Mouse (Mus musculus) intestine, embryonic 14.5 days (tissue): Measurements from ENCODE around the gene Paics. TPM values are rescaled to one million over a fixed set of nuclear protein-coding genes. Genes with fewer than 3 reads are reported as not detected.
"Not testable (repeated sequence)": the region's sequence is repeated elsewhere in the genome, so short reads cannot be mapped to it uniquely, and the experiment has no call there.

ENCODE experiments used
- ATAC-seq: fragments of 200-750 bp; cut with Nextera tagmentation; replicated peaks from 2 replicates; pipeline ENCODE4 v1.8.0; 2017; ENCODE audit warnings: low read depth, moderate number of reproducible peaks, moderate TSS enrichment, moderate library complexity; ENCODE audit not compliant: low FRiP score, low TSS enrichment
- DNase-seq: peaks from one replicate; pipeline ENCODE4 v3.0.0-alpha.2; 2018; ENCODE audit warnings: low spot score
- H3K27ac ChIP-seq: fragments of 300-500 bp; sonication (generic); 2 replicates; pipeline ENCODE4 v1.5.1; 2014; ENCODE audit warnings: low read depth, mild to moderate bottlenecking, control low read depth
- H3K27me3 ChIP-seq: fragments of 300-500 bp; sonication (generic); replicated peaks from 2 replicates; pipeline ENCODE4 v1.6.1; 2014; ENCODE audit warnings: low read length, control low read depth; ENCODE audit not compliant: control insufficient read depth, insufficient read depth
- H3K36me3 ChIP-seq: fragments of 300-500 bp; sonication (generic); 2 replicates; pipeline ENCODE4 v1.6.1; 2014; ENCODE audit warnings: low read length, control low read depth; ENCODE audit not compliant: control insufficient read depth, insufficient read depth
- H3K4me1 ChIP-seq: fragments of 300-500 bp; sonication (generic); replicated peaks from 2 replicates; pipeline ENCODE4 v1.6.1; 2014; ENCODE audit warnings: low read length, control low read depth, mixed read lengths; ENCODE audit not compliant: control insufficient read depth, insufficient read depth
- H3K4me2 ChIP-seq: fragments of 300-500 bp; sonication (generic); 2 replicates; pipeline ENCODE4 v1.6.1; 2014; ENCODE audit warnings: low read length
- H3K4me3 ChIP-seq: fragments of 300-500 bp; sonication (generic); 2 replicates; pipeline ENCODE4 v1.5.1; 2014; ENCODE audit warnings: low read depth, low read length, control low read depth, mixed read lengths
- H3K9ac ChIP-seq: fragments of 300-500 bp; sonication (generic); 2 replicates; pipeline ENCODE4 v1.6.1; 2014; ENCODE audit warnings: mild to moderate bottlenecking, low read length
- H3K9me3 ChIP-seq: fragments of 300-500 bp; sonication (generic); 2 replicates; pipeline ENCODE4 v1.6.1; 2016; ENCODE audit warnings: low read length, control low read depth; ENCODE audit not compliant: control insufficient read depth
- WGBS: fragments of 180-500 bp; shearing (Covaris S2); extraction: QIAGEN DNeasy Blood & Tissue Kit; methylation state at CpG from one replicate; pipeline ENCODE4 v1.1.7; 2014; 5-methylcytosine and 5-hydroxymethylcytosine counted together
- polyA plus RNA-seq: library from polyadenylated mRNA; unstranded; fragments of >200 nt; fragmentation: Nextera tagmentation; extraction: Ambion mirVana; gene quantifications from 2 replicates; pipeline ENCODE4 v1.2.1, GENCODE M21; 2014

Paics gene
- polyA plus RNA-seq, 1 experiment from 2014 or later: 241 TPM

DNA sequence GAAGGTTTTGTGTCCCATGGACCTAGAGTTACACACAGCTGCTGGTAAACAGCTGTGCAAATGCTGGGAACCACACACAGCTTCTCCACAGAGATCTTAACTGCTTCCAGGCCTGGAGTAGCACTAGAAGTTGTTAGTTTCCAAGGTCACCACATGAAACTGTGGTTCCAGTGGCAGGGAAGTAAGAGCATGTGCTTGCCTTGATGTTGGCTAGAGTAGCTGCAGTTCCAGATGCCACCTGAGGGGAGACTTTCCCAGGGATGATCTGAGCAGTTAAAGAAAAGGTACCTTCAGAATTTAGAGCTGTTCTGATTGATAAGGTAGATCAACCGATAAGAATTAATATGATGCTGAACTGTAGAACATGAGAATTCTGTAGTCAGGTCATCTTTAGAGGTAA is 6.8 kb downstream of the Paics start:
- Histone ChIP-seq H3K4me2 (no peak overlapping the region), H3K9me3 (no peaks in the 10 kb centered on the region), H3K4me1 (peaks cover under 1% of the 10 kb centered on the region; the same call in 1 of the 2 replicates), H3K27me3 (no peaks in the 10 kb centered on the region), H3K36me3 (peaks cover 66% of the 10 kb centered on the region), H3K27ac (no peak overlapping the region), H3K9ac (no peak overlapping the region), H3K4me3 (no peak overlapping the region)
- no peak for DNase-seq
- ATAC-seq: no peak
- 100% methylated on average over 1 of the region's 1 CpGs for WGBS

DNA sequence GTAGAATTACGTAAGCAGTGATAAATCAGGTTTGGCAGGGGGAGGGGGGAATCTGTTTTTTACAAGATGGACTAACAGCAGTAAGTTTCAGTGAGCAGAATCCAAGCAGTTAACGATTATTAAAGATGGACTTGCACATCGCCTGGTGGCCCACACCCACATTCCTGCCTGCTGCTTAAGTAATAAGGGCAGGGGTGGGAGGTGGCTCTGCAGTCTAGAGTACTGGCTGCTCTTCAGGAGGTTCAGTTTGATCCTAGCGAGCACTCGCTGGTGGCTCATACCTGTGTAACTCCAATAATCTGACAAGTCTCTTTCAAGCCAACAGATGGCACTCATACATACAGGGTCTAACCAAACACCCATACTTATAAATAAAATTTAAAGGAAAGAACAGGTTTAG is 8.5 kb downstream of the Paics start:
- Histone ChIP-seq H3K27ac (no peak overlapping the region), H3K4me1 (no peaks in the 10 kb centered on the region), H3K27me3 (no peaks in the 10 kb centered on the region), H3K9me3 (no peaks in the 10 kb centered on the region), H3K36me3 (peaks cover 82% of the 10 kb centered on the region), H3K4me2 (no peak overlapping the region), H3K4me3 (no peak overlapping the region), H3K9ac (no peak overlapping the region)
- 81% methylated on average over 5 of the region's 5 CpGs for WGBS
- no peak for ATAC-seq
- DNase-seq: no peak

DNA sequence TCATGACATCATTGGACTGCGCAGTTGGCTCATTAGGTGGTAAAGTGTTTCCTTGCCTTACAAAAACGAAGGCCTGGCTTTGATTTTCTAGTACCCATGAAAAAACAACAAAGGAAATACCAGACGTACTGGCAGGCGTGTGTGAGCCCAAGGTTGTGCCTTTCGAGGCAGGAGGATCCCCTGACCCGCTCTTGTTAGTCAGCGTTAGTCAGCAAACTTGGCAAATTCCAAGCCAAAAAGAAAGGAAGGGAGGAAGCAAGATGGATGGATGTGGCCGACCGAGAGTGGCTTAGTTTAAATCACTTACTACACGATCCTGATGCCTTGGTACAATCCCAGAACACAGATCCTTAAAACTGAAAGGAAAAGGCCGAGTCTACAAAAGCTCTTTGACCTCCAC is 11.4 kb downstream of the Paics start:
- Histone ChIP-seq H3K4me1 (no peaks in the 10 kb centered on the region), H3K4me3 (no peak overlapping the region), H3K27me3 (no peaks in the 10 kb centered on the region), H3K9me3 (no peaks in the 10 kb centered on the region), H3K36me3 (peaks cover 99% of the 10 kb centered on the region), H3K27ac (no peak overlapping the region), H3K9ac (no peak overlapping the region), H3K4me2 (no peak overlapping the region)
- 84% methylated on average over 11 of the region's 11 CpGs for WGBS
- ATAC-seq (no peak), DNase-seq (no peak)

DNA sequence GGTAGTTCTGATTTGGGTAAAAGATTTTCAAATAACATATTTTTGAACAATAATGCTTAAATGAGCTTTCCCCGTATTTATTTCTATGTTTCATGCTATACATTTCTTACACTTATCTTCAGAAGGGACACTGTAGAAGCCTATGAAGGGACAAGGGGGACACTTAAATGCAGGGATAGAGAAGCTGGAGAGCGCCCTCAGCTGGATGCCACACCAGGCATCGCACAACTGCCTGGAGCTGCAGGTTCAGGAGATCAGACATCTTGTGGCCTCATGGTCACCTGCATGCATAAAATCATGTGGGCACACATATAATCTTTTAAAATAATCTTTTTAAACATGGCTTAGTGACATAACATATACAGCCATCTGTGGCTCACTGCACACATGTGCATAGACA is 13.5 kb downstream of the Paics start:
- H3K36me3 ChIP-seq: peaks cover 98% of the 10 kb centered on the region
- H3K9me3 ChIP-seq: no peaks in the 10 kb centered on the region
- no peak for DNase-seq
- no peaks in the 10 kb centered on the region for H3K27me3 ChIP-seq
- H3K9ac ChIP-seq: no peak overlapping the region
- ATAC-seq: no peak
- H3K4me1 ChIP-seq: no peaks in the 10 kb centered on the region
- no peak overlapping the region for H3K4me2 ChIP-seq
- H3K4me3 ChIP-seq: no peak overlapping the region
- H3K27ac ChIP-seq: no peak overlapping the region
- 93% methylated on average over 3 of the region's 3 CpGs for WGBS

DNA sequence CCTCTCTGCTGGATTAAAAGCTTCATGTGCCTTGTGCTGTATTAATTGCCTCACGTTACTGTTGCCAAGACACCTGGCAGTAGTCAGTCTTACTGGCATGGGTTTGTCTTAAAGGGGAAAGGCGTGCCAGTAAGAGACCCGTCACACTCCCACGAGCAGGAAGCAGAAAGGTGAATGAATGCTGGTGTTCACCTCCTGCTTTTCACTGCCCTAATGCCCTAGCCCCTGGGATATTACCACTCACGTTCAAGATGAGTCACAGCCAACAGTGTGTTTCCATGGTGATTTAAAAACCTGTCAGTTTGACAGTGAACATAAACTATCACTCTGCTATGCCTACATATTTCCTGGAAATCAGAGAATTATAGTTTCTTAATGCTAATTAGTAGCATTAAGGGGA is 18.1 kb downstream of the Paics start:
- Histone ChIP-seq H3K36me3 (peaks cover 58% of the 10 kb centered on the region), H3K9me3 (no peaks in the 10 kb centered on the region), H3K27ac (no peak overlapping the region), H3K4me2 (no peak overlapping the region), H3K4me3 (no peak overlapping the region), H3K4me1 (peaks cover 4% of the 10 kb centered on the region), H3K9ac (no peak overlapping the region), H3K27me3 (no peaks in the 10 kb centered on the region)
- ATAC-seq (no peak), DNase-seq (no peak)
- 68% methylated on average over 5 of the region's 5 CpGs for WGBS

DNA sequence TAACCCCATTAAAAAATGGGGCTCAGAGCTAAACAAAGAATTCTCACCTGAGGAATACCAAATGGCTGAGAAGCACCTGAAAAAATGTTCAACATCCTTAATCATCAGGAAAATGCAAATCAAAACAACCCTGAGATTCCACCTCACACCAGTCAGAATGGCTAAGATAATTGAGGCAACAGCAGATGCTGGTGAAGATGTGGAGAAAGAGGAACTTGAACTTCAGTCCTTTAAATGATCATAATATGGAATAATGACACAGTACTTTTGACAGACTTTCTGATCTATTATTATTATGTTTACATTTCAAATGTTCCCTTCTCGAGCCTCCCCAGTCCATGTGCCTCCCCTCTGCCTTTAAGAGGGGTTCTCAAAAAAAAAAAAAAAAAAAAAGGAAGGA is 20.0 kb downstream of the Paics start:
- peaks cover 10% of the 10 kb centered on the region for H3K4me1 ChIP-seq
- ATAC-seq: not testable (repeated sequence)
- WGBS: 74% methylated on average over 1 of the region's 1 CpGs

DNA sequence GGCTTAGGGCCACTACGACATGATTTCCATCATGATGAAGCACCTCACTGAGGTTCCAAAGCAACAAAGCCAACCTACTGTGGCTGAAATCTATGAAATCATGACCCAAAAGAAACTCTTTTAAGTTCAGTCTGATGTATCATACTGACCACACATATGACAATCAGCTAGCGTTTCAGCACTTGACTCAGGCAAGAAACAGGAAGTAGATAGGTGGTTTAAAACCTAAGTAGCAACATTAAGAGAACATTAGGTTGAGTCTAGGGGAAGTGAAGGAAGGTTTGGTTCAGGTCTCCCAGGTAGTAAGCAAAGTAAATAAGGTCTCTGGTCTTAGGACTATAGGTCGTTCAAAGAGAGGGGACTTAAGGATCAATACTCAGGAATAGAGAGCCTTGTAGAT is 22.4 kb downstream of the Paics start:
- Histone ChIP-seq H3K27ac (no peak overlapping the region), H3K4me3 (peak overlapping the region; percentile 91), H3K4me2 (peak overlapping the region; percentile 90), H3K9ac (no peak overlapping the region), H3K9me3 (no peaks in the 10 kb centered on the region), H3K4me1 (peaks cover 10% of the 10 kb centered on the region), H3K36me3 (peaks cover 22% of the 10 kb centered on the region), H3K27me3 (no peaks in the 10 kb centered on the region)
- ATAC-seq (no peak), DNase-seq (no peak)
- WGBS: 69% methylated on average over 3 of the region's 3 CpGs

More for the DNA sequence above, 20.0 kb downstream of the Paics start:
- peaks cover 39% of the 10 kb centered on the region for H3K36me3 ChIP-seq
- not testable (repeated sequence) for H3K27ac ChIP-seq, H3K9me3 ChIP-seq, H3K9ac ChIP-seq, DNase-seq, H3K4me3 ChIP-seq, H3K27me3 ChIP-seq, H3K4me2 ChIP-seq

DNA sequence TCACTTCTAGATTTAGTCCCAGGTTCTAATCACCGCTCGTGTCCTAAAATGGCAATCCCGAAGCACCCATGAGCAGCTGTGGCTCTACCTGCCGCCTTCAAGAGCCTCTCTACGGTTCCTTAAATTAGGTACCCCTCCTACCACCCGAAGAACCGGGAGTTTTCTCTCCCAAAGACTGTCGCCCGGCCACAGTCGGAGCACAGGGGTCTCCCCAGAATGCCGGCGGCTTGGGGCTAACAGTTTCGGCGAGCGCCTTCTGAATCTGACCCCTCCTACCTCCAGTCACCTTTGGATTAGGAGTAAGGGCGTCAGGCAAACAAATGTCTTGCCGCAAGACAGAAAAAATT is 23.1 kb downstream of the Paics start:
- H3K4me2 ChIP-seq: peak overlapping the region; percentile 90
- no peak overlapping the region for H3K27ac ChIP-seq
- 3% methylated on average over 17 of the region's 17 CpGs for WGBS

DNA sequence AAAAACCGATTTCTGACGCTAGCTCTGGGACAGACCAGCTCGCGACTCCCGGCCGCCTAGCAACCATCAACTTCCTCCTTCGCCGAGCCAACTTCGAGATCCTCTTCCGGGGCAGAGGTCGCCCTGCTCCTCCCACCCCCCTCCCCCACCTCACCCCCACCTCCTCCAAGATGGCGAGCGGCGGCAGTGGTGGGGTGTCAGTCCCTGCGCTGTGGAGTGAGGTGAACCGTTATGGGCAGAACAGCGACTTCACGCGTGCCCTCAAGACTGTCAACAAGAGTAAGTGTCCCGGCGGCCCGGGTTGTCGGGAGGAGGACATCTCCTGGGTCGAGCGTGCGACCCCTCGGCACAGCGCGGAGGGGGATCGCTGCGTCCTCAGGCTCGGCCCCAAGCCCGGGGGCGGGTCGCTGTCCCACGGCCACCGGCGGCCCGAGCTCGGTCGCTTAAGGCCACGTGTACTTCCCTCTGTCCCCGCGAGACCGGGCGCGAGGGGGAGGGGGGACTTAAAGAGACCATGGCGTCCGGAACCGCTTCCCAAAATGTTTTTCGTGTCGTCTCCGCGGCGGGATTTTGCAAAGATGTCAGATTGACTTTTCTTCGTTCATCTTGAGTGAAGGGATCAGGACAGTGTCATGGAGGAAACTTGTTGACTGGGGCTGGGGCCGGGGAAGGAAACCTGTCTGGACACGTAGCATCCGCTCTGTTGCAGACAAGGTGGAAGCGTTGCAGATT is 23.6 kb downstream of the Paics start, which contains the start of gene Srp72:
Srp72 (plus strand) TSS at position 130 of the 732 bp plus-strand sequence.
- Histone ChIP-seq H3K27ac (peak within 1 kb of the TSS; percentile 80; the same call in 1 of the 2 replicates), H3K9ac (peak within 1 kb of the TSS; percentile 92), H3K27me3 (no peaks in the 10 kb centered on the region), H3K9me3 (no peaks in the 10 kb centered on the region), H3K4me3 (peak within 1 kb of the TSS; percentile 91), H3K4me1 (peaks cover 10% of the 10 kb centered on the region), H3K36me3 (peaks cover 23% of the 10 kb centered on the region), H3K4me2 (peak within 1 kb of the TSS; percentile 90)
- under 1% methylated on average over 60 of the region's 60 CpGs for WGBS
- peak; percentile 96 for ATAC-seq
- peak; percentile 98 for DNase-seq

More for the DNA sequence above, 23.1 kb downstream of the Paics start:
- no peaks in the 10 kb centered on the region for H3K27me3 ChIP-seq
- H3K4me3 ChIP-seq: peak overlapping the region; percentile 91
- no peaks in the 10 kb centered on the region for H3K9me3 ChIP-seq
- H3K36me3 ChIP-seq: peaks cover 22% of the 10 kb centered on the region
- H3K9ac ChIP-seq: peak overlapping the region; percentile 92
- ATAC-seq (peak; percentile 40), DNase-seq (no peak)
- peaks cover 10% of the 10 kb centered on the region for H3K4me1 ChIP-seq
